Mouse (Mus musculus): ENCODE measurements around the gene Prss22. TPM values are rescaled to one million over a fixed set of nuclear protein-coding genes. Genes with fewer than 3 reads are reported as not detected.

Gene Prss22
- total and polyA plus RNA-seq, 3 experiments, result not detected

DNA sequence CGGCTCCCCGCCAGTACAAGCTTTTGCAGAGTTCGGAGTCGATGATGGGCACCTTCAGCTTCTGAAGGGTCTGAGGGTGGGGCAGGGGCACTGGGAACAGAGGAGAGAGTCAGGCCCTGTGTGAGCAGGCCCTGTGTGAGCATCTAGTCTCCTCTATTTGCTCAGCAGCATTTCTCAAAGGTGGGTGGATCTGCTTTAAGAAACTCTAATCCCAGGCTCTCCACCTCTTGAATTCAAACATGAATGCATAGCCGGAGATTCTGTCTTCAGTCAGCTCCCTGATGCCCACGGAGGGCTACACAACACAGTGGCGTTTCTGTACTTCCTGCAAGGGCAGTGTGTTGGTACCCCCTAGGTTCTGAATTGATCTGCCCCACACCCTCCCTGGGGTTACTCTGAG, 3.2 kb downstream of the Prss22 start:
- intact Hi-C loops (cut with DNase I), result no loop called here
- WGBS, result 76% methylated on average over 7 of the region's 7 CpGs

DNA sequence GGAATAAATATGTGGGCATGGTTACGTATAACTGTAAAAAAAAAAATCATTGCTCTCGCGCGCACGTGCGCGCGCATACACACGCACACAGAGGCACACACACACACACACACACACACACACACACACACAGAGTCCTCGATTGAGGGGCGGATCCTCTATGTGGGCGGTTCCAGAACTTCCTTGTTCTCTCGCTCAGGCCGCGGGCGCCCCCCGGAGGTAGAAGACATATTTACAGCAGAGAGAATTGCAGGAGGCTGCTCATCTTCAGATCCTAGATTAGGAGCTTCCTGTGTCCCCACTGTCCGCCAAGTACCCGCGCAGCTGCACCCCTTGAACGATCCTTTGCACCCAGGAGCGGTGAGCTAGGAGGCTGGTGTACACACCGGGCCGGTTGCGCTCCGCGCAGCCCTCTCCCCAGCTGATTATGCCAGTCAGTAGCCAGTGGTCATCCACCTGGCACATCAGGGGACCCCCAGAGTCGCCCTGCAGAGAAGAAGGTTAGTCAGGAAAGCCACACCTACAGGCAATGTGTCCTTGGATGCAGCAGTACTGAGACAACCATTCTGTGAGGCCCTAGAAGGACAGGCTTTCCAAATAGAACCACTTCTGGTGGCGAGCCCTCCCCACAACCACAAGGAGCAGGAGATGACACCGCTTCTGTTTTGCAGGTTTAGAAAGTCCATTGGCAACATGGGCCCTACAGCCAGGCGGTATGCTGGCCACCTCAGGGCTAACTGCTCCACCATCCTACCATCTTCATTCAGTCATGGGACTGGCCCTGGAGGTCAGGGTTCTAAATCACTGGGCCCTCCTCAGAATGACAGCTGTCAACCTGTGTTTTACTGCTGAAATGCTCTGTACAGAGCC, 4.1 kb downstream of the Prss22 start:
- no peaks in the 10 kb centered on the region for H3K4me1 ChIP-seq (ENCODE audit: control insufficient read depth, insufficient read depth, low read length)
- whole genome bisulfite sequencing, result 13% methylated on average over 31 of the region's 31 CpGs
- intact Hi-C loops (cut with DNase I), result no loop called here
- no peak for TF ChIP-seq POLR2A (IDR thresholded peaks at IDR 0.05; ENCODE audit: insufficient read depth, low read depth, low read length)
- peak; percentile 65 for TF ChIP-seq CTCF (IDR thresholded peaks at IDR 0.05)
- DNase-seq, result peak; percentile 82 to 85
- no peak overlapping the region for H3K4me3 ChIP-seq
- no peak overlapping the region for H3K9ac ChIP-seq (ENCODE audit: low read depth, low read length)
- no peaks in the 10 kb centered on the region for H3K79me2 ChIP-seq (replicated peaks; ENCODE audit: control insufficient read depth, insufficient read depth, low read length)
- H3K27ac ChIP-seq, result no peak overlapping the region
- no peaks in the 10 kb centered on the region for H3K36me3 ChIP-seq (ENCODE audit: control insufficient read depth, insufficient read depth, low read length)
- no peaks in the 10 kb centered on the region for H3K27me3 ChIP-seq (ENCODE audit: control insufficient read depth, insufficient read depth, low read length)

More for the DNA sequence above, 3.2 kb downstream of the Prss22 start:
- no peaks in the 10 kb centered on the region for H3K4me1 ChIP-seq (ENCODE audit: control insufficient read depth, insufficient read depth, low read length)
- no peaks in the 10 kb centered on the region for H3K27me3 ChIP-seq (ENCODE audit: control insufficient read depth, insufficient read depth, low read length)
- no peak overlapping the region for H3K9ac ChIP-seq (ENCODE audit: low read depth, low read length)
- TF ChIP-seq POLR2A (IDR thresholded peaks at IDR 0.05; ENCODE audit: insufficient read depth, low read depth, low read length), result no peak
- TF ChIP-seq EP300 (IDR thresholded peaks at IDR 0.05; ENCODE audit: insufficient read depth, low read depth, low read length), result no peak
- TF ChIP-seq CTCF (IDR thresholded peaks at IDR 0.05), result no peak
- H3K27ac ChIP-seq, result no peak overlapping the region
- no peak for DNase-seq
- H3K4me3 ChIP-seq, result no peak overlapping the region
- no peaks in the 10 kb centered on the region for H3K79me2 ChIP-seq (replicated peaks; ENCODE audit: control insufficient read depth, insufficient read depth, low read length)
- H3K36me3 ChIP-seq (ENCODE audit: control insufficient read depth, insufficient read depth, low read length), result no peaks in the 10 kb centered on the region

DNA sequence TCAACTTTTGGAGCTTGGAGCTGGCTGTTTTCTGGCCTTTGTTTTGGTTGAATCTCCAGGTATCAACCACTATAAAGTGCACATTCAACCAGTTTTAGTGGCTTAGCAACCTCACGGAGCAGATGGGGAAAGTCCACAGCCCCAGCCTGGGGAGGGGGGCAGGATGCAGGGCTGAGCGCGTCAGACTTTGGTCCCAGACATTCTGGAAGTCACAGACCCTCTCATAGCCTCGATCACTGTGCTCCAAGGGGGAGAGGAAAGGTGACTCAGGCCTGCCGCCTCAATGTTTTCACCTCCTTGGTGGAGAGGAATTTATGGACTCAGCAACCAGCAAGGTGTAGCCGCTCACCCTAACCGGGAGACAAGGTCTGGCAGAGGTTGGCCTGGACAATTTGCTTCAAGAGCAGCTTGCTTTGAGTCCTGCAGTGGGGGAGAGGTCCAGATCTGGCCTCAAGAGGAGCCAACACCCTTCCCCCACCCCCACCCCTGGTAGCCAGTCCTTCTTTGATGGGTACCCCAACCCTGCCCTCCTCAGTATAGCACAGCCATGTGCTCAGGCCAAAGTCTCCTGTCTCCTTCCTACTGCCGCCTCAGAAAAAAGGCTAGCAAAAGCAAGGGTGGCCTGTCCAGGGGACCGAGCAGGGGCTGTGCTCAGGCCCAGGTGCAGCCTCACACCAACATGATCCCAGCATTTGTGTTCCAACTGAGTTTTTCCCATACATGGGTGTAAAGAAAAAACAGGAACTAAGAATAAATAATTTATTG, 4.9 kb downstream of the Prss22 start:
- no peak for TF ChIP-seq EP300 (IDR thresholded peaks at IDR 0.05; ENCODE audit: insufficient read depth, low read depth, low read length)
- no peak for TF ChIP-seq POLR2A (IDR thresholded peaks at IDR 0.05; ENCODE audit: insufficient read depth, low read depth, low read length)
- TF ChIP-seq CTCF (IDR thresholded peaks at IDR 0.05), result no peak
- WGBS, result 74% methylated on average over 9 of the region's 9 CpGs
- no peaks in the 10 kb centered on the region for H3K27me3 ChIP-seq (ENCODE audit: control insufficient read depth, insufficient read depth, low read length)
- H3K4me3 ChIP-seq, result no peak overlapping the region
- no peak overlapping the region for H3K9ac ChIP-seq (ENCODE audit: low read depth, low read length)
- intact Hi-C loops (cut with DNase I), result no loop called here
- H3K4me1 ChIP-seq (ENCODE audit: control insufficient read depth, insufficient read depth, low read length), result no peaks in the 10 kb centered on the region
- H3K79me2 ChIP-seq (replicated peaks; ENCODE audit: control insufficient read depth, insufficient read depth, low read length), result no peaks in the 10 kb centered on the region
- no peak for DNase-seq
- H3K36me3 ChIP-seq (ENCODE audit: control insufficient read depth, insufficient read depth, low read length), result no peaks in the 10 kb centered on the region
- no peak overlapping the region for H3K27ac ChIP-seq

DNA sequence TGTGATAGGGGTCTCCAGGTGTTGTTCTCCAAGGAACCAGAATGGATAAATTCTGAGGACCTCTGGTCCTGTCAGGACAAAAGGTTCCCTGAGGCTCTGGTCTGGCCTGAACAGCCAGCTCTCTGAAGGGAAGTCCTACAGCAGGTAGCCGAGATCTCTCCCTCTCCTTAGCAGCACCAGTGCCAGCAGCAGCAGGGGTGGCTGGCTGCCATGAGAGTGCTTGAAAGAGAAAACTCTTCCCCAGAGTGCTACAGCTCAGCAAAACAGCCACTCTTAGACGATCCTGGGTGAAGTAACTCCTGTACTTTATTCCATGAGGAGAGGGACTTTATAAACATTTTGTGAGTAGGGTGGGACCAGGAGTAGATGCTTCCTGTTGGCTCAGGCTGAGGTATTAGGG, 8.1 kb downstream of the Prss22 start:
- 29% methylated on average over 2 of the region's 2 CpGs for WGBS
- Histone ChIP-seq H3K36me3 (ENCODE audit: control insufficient read depth, insufficient read depth, low read length) (no peaks in the 10 kb centered on the region), H3K4me1 (ENCODE audit: control insufficient read depth, insufficient read depth, low read length) (no peaks in the 10 kb centered on the region), H3K27me3 (ENCODE audit: control insufficient read depth, insufficient read depth, low read length) (no peaks in the 10 kb centered on the region), H3K27ac (no peak overlapping the region), H3K4me3 (no peak overlapping the region), H3K9ac (ENCODE audit: low read depth, low read length) (no peak overlapping the region), H3K79me2 (replicated peaks; ENCODE audit: control insufficient read depth, insufficient read depth, low read length) (no peaks in the 10 kb centered on the region)
- intact Hi-C loops (cut with DNase I), result no loop called here
- DNase-seq, result no peak
- no peak for TF ChIP-seq POLR2A (IDR thresholded peaks at IDR 0.05; ENCODE audit: insufficient read depth, low read depth, low read length)
- TF ChIP-seq EP300 (IDR thresholded peaks at IDR 0.05; ENCODE audit: insufficient read depth, low read depth, low read length), result no peak
- TF ChIP-seq CTCF (IDR thresholded peaks at IDR 0.05), result no peak

- intact Hi-C loops (cut with DNase I), result no loop called here
- no peak for TF ChIP-seq EP300 (IDR thresholded peaks at IDR 0.05; ENCODE audit: insufficient read depth, low read depth, low read length)
- no peak for TF ChIP-seq POLR2A (IDR thresholded peaks at IDR 0.05; ENCODE audit: insufficient read depth, low read depth, low read length)
- TF ChIP-seq CTCF (IDR thresholded peaks at IDR 0.05), result no peak
- no peak for DNase-seq
- H3K27ac ChIP-seq, result no peak overlapping the region
- H3K4me3 ChIP-seq, result no peak overlapping the region
- H3K27me3 ChIP-seq (ENCODE audit: control insufficient read depth, insufficient read depth, low read length), result no peaks in the 10 kb centered on the region
- H3K9ac ChIP-seq (ENCODE audit: low read depth, low read length), result no peak overlapping the region
- 76% methylated on average over 1 of the region's 1 CpGs for WGBS
- H3K4me1 ChIP-seq (ENCODE audit: control insufficient read depth, insufficient read depth, low read length), result no peaks in the 10 kb centered on the region
- H3K79me2 ChIP-seq (replicated peaks; ENCODE audit: control insufficient read depth, insufficient read depth, low read length), result no peaks in the 10 kb centered on the region
- H3K36me3 ChIP-seq (ENCODE audit: control insufficient read depth, insufficient read depth, low read length), result no peaks in the 10 kb centered on the region
Measured at GRCm38 (mm10) chr17:23984989-23985388, 12.9 kb downstream of the Prss22 start.

GRCm38 (mm10) chr17:23982912-23983311, 15.0 kb downstream of the Prss22 start:
- no peak overlapping the region for H3K4me3 ChIP-seq
- no peak overlapping the region for H3K27ac ChIP-seq
- intact Hi-C loops (cut with DNase I), result no loop called here
- 55% methylated on average over 4 of the region's 4 CpGs for WGBS
- H3K79me2 ChIP-seq (replicated peaks; ENCODE audit: control insufficient read depth, insufficient read depth, low read length), result no peaks in the 10 kb centered on the region
- H3K4me1 ChIP-seq (ENCODE audit: control insufficient read depth, insufficient read depth, low read length), result no peaks in the 10 kb centered on the region
- H3K9ac ChIP-seq (ENCODE audit: low read depth, low read length), result no peak overlapping the region
- TF ChIP-seq POLR2A (IDR thresholded peaks at IDR 0.05; ENCODE audit: insufficient read depth, low read depth, low read length) (no peak), EP300 (IDR thresholded peaks at IDR 0.05; ENCODE audit: insufficient read depth, low read depth, low read length) (no peak), CTCF (IDR thresholded peaks at IDR 0.05) (no peak)
- DNase-seq, result no peak
- no peaks in the 10 kb centered on the region for H3K36me3 ChIP-seq (ENCODE audit: control insufficient read depth, insufficient read depth, low read length)
- no peaks in the 10 kb centered on the region for H3K27me3 ChIP-seq (ENCODE audit: control insufficient read depth, insufficient read depth, low read length)

Measured in heart, adult 2 months (tissue).